Mouse (Mus musculus) induced T-regulatory cell, adult 2 months (primary cell): ENCODE measurements around the gene Chst15.

ENCODE experiments used
- DNase-seq: peaks from one replicate; pipeline ENCODE4 v3.0.0-alpha.2; 2012; ENCODE audit warnings: low read depth

The Chst15 gene

DNA sequence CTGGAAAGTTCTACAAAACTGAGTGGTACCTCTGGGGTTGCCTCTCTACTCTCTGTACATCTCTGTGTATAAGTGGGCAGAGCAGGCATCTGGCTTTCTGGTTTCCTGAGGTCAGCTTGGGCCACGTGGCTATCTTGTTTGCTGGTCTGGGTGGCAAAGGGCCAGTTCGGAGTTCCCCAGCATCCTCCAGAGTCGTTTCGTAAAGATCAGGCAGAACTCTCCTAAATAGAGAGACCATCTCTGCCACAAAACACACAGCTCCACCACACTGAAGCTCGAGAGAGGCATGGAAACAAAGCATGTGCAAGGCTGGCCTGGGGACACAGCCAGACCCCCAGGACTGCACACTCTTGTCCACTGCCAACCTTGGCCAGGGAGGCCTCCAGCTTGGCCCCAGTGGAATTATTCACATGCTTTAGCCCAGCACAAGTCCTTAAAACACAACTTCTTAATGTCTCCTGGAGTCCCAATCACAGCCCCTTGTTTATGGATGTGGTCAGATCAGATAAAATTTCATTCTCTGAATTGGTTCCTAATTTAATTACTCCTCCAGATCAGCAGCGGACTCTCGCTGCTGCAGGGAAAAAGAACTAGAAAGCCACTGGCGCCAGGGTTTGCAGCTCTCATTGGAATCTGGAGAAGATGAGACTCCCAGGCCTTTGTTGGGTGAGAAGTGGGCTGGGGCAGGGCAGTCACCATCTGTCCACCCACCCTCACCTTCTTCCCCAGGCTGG, 14.4 kb downstream of the Chst15 start:
- DNase-seq, result no peak

- DNase-seq, result no peak
Measured at GRCm38 (mm10) chr7:132299661-132300210, 17.3 kb downstream of the Chst15 start.

DNA sequence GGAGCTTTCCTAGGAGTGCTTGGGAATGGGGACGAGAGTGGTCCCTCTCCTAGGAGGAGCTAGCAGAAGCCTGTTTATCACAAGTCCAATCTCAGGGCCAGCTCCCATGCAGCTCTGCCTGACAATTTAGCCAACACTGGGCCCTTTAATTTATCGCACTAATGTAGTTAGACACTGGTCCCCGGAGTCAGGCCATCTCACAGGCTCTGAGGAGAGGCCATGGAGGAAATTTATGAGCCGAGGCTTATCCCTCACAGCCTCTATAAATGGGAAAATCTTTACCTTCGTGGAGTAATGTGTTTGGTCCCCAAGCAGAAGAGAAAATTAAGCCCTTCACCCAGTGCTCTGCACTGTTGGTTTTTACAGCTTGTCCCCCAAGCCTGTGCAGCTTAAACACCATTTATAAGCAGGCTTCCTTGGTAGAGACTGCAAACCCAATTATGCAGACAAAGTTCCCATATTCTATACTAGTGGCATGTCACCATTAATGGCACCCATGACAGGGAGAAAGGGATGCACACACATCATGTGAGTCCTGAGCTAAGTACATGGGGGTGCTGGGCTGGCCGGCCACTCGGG, 18.5 kb downstream of the Chst15 start:
- no peak for DNase-seq

GRCm38 (mm10) chr7:132296661-132297443, 20.2 kb downstream of the Chst15 start:
- no peak for DNase-seq

DNA sequence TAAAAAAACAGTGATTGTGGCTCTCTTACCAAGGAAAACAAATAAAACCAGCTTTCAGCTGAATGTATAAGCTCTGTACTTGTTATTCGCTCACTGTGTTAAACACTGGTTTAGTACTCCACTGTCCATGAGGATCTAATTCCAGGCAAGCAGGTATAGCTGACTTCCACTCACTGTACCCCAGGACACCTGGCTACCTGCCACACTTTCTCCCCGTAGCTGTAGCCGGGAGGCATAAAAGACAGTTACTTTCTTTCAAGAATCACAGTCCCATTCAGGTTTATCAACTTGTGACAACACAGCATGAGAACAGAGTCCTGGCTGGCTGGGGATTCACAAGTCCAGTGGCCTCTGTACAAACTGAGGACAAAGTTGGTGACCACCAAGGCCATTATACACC, 20.9 kb downstream of the Chst15 start:
- no peak for DNase-seq

DNA sequence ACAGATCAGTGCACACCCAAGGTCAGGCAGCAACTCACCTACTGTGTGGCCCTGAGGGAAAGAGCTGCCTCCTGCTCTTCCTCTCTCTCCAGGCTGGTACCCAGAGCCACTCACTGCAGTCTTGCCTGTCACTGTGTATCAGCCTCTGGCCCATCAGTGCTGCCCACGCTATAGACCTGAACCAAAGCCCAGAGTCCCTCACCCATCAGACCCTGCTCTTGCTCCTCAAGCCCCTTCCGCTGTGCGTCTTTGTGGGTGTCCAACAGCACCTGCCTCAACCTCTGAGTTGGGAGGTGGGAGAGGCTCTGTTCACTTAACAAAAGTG, 29.7 kb downstream of the Chst15 start:
- DNase-seq, result no peak

- DNase-seq, result no peak
Measured at GRCm38 (mm10) chr7:132286630-132287339, 30.2 kb downstream of the Chst15 start.

- DNase-seq, result no peak
Measured at GRCm38 (mm10) chr7:132284795-132285194, 32.2 kb downstream of the Chst15 start.

- DNase-seq, result no peak
Measured at GRCm38 (mm10) chr7:132284048-132284737, 32.8 kb downstream of the Chst15 start.

- DNase-seq, result no peak
Measured at GRCm38 (mm10) chr7:132282576-132282975, 34.5 kb downstream of the Chst15 start.

DNA sequence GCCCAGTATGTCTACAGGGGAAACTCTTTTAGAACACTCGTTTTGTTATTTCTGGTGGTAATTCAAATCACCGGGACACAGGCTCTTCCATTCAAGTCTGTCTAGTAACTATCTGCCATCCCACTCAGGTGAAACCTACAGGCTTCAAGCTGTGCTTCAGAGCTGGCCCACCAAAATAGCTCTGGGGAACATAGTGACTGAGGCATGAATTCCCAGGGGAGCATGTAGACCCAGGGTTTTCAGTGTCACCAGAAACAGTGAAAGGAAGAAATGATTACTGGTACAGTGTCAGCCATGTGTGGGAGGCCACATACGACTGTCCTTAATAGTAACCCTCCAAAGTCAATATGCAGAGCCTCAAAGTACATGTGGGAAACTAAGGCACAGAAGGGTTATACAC, 34.9 kb downstream of the Chst15 start:
- no peak for DNase-seq

DNA sequence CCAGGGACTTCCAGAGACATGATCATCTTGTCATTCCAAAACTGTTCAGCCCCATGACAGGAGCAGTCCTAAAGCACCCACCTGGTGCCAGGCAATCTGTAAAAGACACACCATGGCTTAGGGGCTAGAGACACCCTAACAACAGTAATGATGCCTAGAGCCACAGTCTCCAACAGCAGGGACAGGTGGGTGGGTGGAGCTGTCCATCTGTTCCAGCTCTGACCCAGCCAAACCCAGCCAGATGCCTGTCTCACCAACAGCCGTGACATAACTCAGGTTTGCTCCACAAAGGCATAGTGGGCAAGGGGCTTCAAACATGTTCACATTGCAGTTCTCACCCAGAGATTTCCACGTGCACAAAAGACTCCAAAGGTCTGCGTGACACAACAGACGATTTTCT, 35.3 kb downstream of the Chst15 start:
- no peak for DNase-seq

- no peak for DNase-seq
Measured at GRCm38 (mm10) chr7:132278658-132279057, 38.4 kb downstream of the Chst15 start.

DNA sequence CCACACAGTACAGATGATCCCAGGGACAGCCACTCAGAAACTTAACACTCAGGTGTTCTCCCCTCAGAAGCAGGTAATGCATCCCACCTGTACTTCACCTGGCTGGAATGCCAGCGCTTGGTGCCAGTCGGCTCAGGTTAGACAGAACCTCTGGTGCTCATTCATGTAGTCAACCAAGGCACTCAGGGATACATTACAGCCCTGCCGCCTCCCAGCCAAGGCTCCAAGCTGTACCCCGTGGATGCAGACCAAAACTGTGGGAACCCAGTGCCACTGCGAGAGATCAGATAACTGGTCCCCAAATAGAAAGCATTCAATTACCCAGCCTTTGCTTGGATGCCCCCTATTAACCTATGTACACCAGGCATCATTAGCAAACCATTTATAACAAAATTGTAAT, 40.7 kb downstream of the Chst15 start:
- no peak for DNase-seq

DNA sequence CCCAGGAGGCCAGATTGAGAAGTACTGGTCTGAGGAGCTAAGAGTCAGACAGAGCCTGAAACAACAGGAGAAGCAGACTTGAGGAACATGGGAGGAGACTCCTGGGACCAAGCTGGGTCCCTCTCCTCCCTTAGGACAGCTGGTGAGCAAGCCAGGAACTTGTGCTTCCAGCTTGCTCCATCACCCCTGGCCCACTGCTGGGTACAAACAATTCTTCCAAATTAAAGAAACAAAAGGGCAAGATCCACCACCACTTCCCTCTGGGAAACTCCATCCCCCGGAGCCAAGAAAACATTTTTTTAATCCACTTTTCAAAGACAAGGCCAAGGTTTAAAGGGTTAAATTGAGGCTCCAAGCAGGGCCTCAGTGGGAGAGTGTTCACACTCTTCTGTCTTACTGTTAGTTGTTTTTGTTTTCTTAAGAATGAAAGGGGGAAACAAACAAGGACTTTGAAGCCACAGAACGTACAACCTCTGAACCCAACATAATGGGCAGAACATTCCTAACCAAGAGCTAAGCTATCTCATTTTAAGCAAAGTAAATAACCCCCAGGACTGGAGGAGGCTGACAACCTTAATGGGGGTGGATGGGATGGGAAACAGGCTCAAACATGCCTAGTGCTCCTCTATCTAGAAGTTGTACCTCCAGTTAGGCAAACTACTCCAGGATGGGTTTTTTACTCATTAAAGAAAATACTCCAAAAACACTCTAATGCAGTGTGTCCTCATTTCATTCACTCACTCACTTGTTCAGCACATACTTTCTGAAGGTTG, 43.1 kb downstream of the Chst15 start:
- no peak for DNase-seq

DNA sequence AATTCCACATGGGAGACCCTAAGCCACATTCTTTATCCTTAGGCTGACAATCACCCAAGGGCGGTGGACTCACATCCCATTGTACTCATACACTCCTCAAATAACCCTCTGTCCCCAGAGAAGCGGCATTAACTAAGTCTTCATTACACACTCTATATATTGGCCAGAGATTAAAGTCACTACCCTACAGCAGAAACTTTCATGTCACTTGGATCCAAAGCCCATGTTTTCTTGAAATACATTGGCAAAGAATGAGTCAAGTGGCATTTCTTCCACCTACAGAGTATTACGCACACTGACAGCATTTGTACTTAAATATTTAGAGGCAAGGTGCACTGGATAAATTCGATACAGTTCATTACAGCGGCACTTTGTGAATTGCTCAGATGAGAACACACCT, 44.0 kb downstream of the Chst15 start:
- DNase-seq, result no peak

GRCm38 (mm10) chr7:132270364-132270763, 46.7 kb downstream of the Chst15 start:
- DNase-seq, result no peak

GRCm38 (mm10) chr7:132269661-132270060, 47.4 kb downstream of the Chst15 start:
- DNase-seq, result no peak

- no peak for DNase-seq
Measured at GRCm38 (mm10) chr7:132267721-132268498, 49.1 kb downstream of the Chst15 start.

DNA sequence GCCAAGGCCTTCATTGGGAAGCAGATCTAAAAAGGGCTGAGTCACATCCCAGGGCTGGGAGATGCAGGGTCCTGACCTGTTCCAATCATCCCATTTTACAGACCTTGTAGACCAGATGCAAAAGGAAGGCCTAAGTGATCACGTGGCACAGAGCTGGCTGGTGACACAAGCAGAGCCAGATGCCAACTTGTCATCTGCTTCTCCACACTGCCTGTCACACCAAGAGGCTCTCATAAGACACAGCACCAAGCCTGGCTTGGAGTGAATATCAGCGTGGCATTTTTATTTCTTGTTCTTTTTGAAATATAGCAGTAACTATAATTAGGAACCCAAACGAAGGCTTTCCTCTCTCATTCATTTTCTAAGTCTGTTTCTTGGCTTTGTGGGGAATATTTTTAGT, 52.3 kb downstream of the Chst15 start:
- DNase-seq, result no peak
